Mouse (Mus musculus) mouse trophoblast stem cell (cell line): Measurements from ENCODE around the gene Gm5108.

ENCODE experiments used
- in situ Hi-C, 2 experiments: fragments of 300-500 bp; cut with MseI, MboI; formaldehyde crosslinking; loops; 2 replicates in 1 of 2; 3 replicates in 1 of 2; pipeline ENCODE4 v1.15.1; 2025

Gene Gm5108

GRCm38 (mm10) chr5:68012618-68013017 is 71.1 kb downstream of the Gm5108 start:
- in situ Hi-C loops: loop anchor here (5.0 to 25.0 kb wide), 2 partner anchors 255 to 475 kb away; no protein-coding TSS in a partner anchor

GRCm38 (mm10) chr5:68020870-68021269 is 79.4 kb downstream of the Gm5108 start:
- in situ Hi-C loops: loop anchor here in 1 of 2 experiments (25.0 kb wide), 1 partner anchor 484 kb away; no protein-coding TSS in a partner anchor
